Mouse (Mus musculus): ENCODE measurements around the gene Vbp1. TPM values are rescaled to one million over a fixed set of nuclear protein-coding genes. Genes with fewer than 3 reads are reported as not detected.

Gene Vbp1
- polyA plus RNA-seq (2021; fragmentation: Nextera tagmentation) = 108 and 114 TPM in 2 replicates
- long read RNA-seq, experiment 1, transcript Vbp1-201 (6 exons, 1,595 nt) = major isoform, 178 of 192 reads
- long read RNA-seq, experiment 1, partial matches to known transcripts = 7 of 192 reads
- long read RNA-seq, experiment 1, other reads (novel, unspliced or antisense) = 5 of 192 reads
- long read RNA-seq, experiment 2, transcript Vbp1-201 (6 exons, 1,595 nt) = major isoform, 608 of 660 reads
- long read RNA-seq, experiment 2, partial matches to known transcripts = 5 of 660 reads
- long read RNA-seq, experiment 2, other reads (novel, unspliced or antisense) = 47 of 660 reads

DNA sequence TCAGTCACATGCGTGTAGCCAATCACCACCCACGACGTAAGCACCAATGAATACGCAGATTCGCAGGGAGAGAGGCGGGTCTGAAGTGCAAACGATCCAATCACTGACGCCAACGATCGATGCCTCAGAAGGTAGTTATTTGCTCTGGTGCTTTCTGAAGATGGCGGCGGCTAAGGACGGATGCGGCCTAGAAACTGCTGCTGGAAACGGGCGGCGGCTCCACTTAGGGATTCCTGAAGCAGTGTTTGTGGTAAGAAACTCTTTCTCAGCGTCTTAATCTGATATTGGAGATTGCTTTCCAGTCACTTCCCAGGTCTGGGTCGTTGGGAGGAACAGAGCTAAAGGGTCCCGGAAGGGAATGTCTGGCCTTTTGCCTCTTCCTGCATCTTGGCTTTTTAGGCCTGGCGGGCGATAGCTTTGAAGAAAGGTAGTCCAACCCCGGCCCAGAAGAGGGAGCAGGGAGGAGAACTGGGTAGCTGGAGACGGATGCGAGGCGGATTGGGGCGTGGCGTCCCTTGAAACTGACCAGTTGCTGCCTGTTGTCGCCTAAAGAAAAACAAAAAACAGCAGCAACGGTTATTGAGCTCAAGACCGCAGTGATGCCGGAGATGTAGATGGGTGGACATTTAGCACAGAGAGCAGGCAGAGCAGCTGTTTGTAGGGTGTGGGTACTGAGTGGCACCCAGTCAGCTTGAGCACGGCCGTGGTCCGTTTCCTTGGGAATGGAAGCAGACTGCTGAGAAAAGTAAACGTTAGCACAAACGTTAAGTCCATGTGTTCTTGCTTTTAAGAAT is at the start of gene Vbp1:
Vbp1 (plus strand) TSS at position 121 of the 794 bp plus-strand sequence.

DNA sequence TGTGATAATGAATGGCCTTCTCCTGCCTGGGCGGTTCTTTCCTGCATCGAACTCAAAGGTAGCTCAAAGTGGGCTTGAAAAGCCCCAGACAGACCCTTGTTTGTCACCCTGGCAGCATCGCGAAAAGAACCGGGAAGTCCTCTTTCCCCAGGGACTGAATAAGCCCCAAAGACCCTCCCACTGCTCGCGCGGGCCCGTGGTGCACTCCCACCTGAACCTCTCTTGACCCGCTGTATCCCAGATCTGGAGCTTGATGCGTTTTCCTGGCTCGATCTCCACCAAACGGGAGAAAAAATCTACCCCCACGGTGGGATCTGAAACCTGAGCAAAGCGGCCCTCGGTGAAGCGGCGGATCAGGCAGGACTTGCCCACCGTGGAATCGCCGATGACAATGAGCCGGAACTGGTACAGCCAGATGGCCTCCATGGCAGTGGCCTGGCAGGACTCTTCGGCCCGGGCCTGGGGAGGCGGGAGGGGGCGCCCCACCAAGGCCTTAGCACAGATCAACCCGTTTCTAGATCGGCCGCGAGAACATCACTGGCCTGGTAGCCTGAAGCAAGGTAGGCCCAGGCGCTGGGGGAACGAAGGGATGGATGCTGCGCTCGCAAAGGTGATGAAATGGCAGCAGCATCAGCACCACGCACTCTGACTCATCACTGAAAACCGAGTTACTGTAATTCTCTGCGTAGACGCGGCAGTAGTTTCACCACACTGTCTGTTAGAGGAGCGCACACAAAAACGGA is 63.7 kb downstream of the Vbp1 start, which contains the start of gene Rab39b:
Rab39b (minus strand) TSS at position 650 of the 743 bp plus-strand sequence.

Other genes starting within 250 kb of the Vbp1 start
- gene Fundc2, start 131.9 kb upstream of the Vbp1 start, polyA plus RNA-seq (2021; fragmentation: Nextera tagmentation) = 24.8 and 26.1 TPM in 2 replicates
- 0.65 and 1.4 TPM in 2 replicates for gene F8, start 131.7 kb upstream of the Vbp1 start, polyA plus RNA-seq (2021; fragmentation: Nextera tagmentation)
- gene Cmc4, start 97.7 kb upstream of the Vbp1 start, polyA plus RNA-seq (2021; fragmentation: Nextera tagmentation) = 18.8 and 19.7 TPM in 2 replicates
- 1.2 and 1.4 TPM in 2 replicates for gene Mtcp1, start 97.7 kb upstream of the Vbp1 start, polyA plus RNA-seq (2021; fragmentation: Nextera tagmentation)
- gene Brcc3, start 97.7 kb upstream of the Vbp1 start, polyA plus RNA-seq (2021; fragmentation: Nextera tagmentation) = 68.2 and 70.0 TPM in 2 replicates
- 24.5 and 26.1 TPM in 2 replicates for gene Rab39b, start 63.9 kb downstream of the Vbp1 start, polyA plus RNA-seq (2021; fragmentation: Nextera tagmentation)